Mouse (Mus musculus) MEL (cell line): ENCODE measurements around the gene C130026I21Rik.
"Not testable (repeated sequence)": the region's sequence is repeated elsewhere in the genome, so short reads cannot be mapped to it uniquely, and the experiment has no call there.

Experiments used
- CHD2 ChIP-seq: IDR thresholded peaks from 2 replicates; pipeline ENCODE4 v1.6.1; 2011; ENCODE audit warnings: low read length, improper control_type of control experiment
- CTCF ChIP-seq, 3 experiments: IDR thresholded peaks in 2 of 3; conservative IDR thresholded peaks in 1 of 3; 2 replicates each; pipeline ENCODE4 v1.5.1; 2011 to 2012; ENCODE audit warnings: low read length in 3 of 3, low read depth in 2 of 3, mild to moderate bottlenecking in 2 of 3, improper control_type of control experiment in 1 of 3, inconsistent platforms in 1 of 3, mixed read lengths in 1 of 3, moderate library complexity in 1 of 3; ENCODE audit not compliant: control insufficient read depth in 1 of 3, insufficient read depth in 1 of 3, poor library complexity in 1 of 3, severe bottlenecking in 1 of 3
- ETS1 ChIP-seq: IDR thresholded peaks from 2 replicates; pipeline ENCODE4 v1.6.1; 2012; ENCODE audit warnings: low read depth, mild to moderate bottlenecking, inconsistent platforms, low read length, improper control_type of control experiment, moderate library complexity
- NELFE ChIP-seq: IDR thresholded peaks from 2 replicates; pipeline ENCODE4 v1.6.1; 2011; ENCODE audit warnings: low read depth, low read length, improper control_type of control experiment
- POLR2A ChIP-seq, 2 experiments: IDR thresholded peaks; 2 replicates each; pipeline ENCODE4 v1.6.1; 2011 to 2012; ENCODE audit warnings: low read length in 2 of 2, mild to moderate bottlenecking in 2 of 2, control low read depth in 1 of 2, improper control_type of control experiment in 1 of 2, low read depth in 1 of 2, moderate library complexity in 1 of 2; ENCODE audit not compliant: control insufficient read depth in 1 of 2, insufficient read depth in 1 of 2, poor library complexity in 1 of 2
- USF2 ChIP-seq, 2 experiments: IDR thresholded peaks; 2 replicates each; pipeline ENCODE4 v1.6.1; 2011 to 2012; ENCODE audit warnings: improper control_type of control experiment in 2 of 2, low read length in 2 of 2, borderline replicate concordance in 1 of 2, inconsistent platforms in 1 of 2, low read depth in 1 of 2, mild to moderate bottlenecking in 1 of 2; ENCODE audit not compliant: insufficient read depth in 1 of 2

DNA sequence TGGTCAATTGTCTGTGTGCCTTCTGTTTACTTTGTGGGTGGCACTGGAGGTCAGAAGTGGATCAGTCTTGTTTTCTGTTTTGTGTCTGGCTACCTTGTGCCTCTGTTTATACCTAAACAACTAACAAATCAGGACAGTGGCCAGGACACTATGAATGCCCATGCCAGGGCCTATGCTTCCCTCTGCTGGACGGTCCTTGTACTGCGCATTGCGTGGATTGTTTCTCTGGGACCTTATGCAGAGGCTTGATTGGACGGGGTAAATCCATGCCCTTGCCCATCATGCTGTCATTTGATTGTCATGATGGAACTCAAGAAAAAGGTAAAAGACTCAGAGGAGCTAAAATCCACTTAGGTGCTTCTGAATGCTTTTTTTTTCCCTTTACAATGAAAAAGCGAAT is 16.7 kb upstream of the C130026I21Rik start:
- TF ChIP-seq USF2 (IDR thresholded peaks at IDR 0.05; ENCODE audit: borderline replicate concordance in 1 of 2, insufficient read depth in 1 of 2, low read depth in 1 of 2, low read length in 2 of 2); CHD2; ETS1; NELFE; POLR2A (IDR thresholded peaks at IDR 0.05; ENCODE audit: control insufficient read depth in 1 of 2, insufficient read depth in 1 of 2, low read depth in 1 of 2, low read length in 2 of 2, poor library complexity in 1 of 2): not testable (repeated sequence)
- TF ChIP-seq CTCF (IDR thresholded peaks at IDR 0.05 in 2 of 3, conservative IDR thresholded peaks at IDR 0.05 in 1 of 3; ENCODE audit: control insufficient read depth in 1 of 3, insufficient read depth in 1 of 3, low read depth in 2 of 3, low read length in 3 of 3, poor library complexity in 1 of 3, severe bottlenecking in 1 of 3): peak in 2 of 3 experiments; percentile 22 to 50; a peak in 5 of 6 replicates
